Mouse (Mus musculus) retina, postnatal 7 days (tissue): ENCODE results near the gene Phpt1.

Experiments
- DNase-seq: peaks from one replicate; pipeline ENCODE4 v3.0.0-alpha.2; 2012; ENCODE audit warnings: low read depth, low spot score

Phpt1 gene

GRCm38 (mm10) chr2:25574579-25575431 lies at the start of gene Phpt1, which contains the start of gene Mamdc4:
Gene Phpt1, minus strand, starts transcription at chr2:25575224.
Gene Mamdc4, minus strand, starts transcription at chr2:25574845.
- DNase-seq: peak; percentile 94

DNA sequence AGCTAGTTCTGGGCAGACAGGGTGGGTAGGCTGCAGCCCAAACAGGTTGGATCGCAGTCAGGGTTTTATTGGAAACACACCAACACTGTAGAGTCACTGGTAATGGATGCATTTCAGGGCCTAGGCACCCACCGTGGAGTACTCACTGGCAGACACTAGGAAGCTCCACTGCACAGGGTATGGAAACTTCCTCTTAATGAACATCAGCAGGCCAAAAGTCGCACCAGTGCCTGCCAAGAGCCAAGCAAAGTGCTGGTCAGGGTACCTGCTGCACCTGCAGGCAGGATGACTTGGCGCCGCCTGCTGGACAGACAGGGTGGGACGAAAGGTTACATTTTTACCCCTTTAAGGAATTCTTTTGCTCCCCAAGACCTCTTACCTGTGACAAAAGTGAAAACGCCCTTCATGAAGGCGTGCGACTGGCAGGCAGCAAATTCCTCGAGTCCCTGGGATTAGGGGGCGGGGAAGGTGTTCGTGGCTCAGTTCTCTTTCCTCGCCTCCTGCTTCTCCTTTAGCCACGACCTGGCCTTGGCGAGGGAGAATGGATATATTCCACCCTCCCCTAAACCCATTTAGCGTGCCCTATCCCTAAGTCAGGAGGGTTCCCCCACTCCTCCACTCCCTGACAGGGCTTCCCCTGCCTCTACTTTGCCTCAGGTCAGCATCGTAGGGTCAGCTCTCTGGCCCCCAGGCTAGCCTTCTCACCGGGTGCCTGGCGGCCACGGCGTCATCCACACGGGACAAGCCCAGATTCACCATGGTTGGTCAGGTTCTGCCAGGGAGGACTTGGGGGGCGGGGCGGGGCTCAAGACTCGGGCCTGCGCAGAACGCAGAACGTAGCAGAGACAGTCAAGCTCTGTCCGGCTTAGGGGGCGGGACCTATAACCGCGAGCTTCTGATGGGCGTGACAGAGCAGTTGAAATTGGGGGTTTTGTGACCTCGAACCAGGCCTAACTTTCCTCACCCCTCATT lies 46.5 kb upstream of the Phpt1 start, which contains the start of gene Tmem141:
Gene Tmem141 (minus strand): TSS at position 777 of the 972 bp plus-strand sequence.
- peak; percentile 73 for DNase-seq

DNA sequence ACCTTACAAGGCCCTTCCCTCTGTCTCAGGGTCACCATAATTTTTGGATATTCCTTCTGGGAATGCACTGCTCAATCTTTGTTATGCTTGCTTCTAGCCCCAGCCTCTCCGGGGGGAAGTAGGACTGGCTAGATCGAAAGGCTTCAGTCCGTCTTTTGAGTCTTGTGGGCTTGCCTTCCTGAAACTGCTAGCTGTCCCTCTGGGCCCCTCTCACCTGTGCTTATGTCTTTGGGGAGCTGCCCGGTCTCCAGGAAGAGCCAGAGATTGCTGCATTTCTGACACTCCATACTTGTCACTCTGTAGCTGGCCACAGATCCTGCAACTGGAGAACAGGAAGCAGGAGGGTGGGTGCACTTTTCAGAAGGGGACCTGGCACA lies 45.8 kb upstream of the Phpt1 start:
- no peak for DNase-seq

DNA sequence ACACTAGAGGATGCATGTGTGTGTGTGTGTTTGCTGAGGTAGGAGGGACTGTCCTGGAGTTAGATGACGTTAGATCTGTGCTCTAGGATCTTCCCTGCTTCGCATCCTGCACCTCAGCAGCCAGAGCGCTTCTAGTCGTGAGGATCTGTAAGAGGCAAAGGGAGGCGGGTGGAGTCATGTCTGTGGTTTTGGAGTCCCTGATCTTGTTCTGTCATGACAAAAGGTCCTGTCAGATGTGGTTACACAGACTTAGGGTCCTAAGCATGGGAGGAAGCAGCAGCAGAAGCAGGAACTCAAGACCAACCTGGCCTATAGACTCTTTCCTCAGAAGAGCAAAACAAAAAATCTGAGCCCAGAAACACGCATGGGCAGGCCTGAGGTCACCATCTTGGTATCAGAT lies 45.4 kb upstream of the Phpt1 start:
- DNase-seq: no peak

- DNase-seq: no peak
Measured at GRCm38 (mm10) chr2:25617578-25617977, 42.6 kb upstream of the Phpt1 start, which contains the start of gene Ccdc183. Gene Ccdc183, minus strand, starts transcription at chr2:25617678.

GRCm38 (mm10) chr2:25616398-25616797 lies 41.4 kb upstream of the Phpt1 start:
- DNase-seq: no peak

GRCm38 (mm10) chr2:25608671-25609070 lies 33.6 kb upstream of the Phpt1 start:
- DNase-seq: no peak

DNA sequence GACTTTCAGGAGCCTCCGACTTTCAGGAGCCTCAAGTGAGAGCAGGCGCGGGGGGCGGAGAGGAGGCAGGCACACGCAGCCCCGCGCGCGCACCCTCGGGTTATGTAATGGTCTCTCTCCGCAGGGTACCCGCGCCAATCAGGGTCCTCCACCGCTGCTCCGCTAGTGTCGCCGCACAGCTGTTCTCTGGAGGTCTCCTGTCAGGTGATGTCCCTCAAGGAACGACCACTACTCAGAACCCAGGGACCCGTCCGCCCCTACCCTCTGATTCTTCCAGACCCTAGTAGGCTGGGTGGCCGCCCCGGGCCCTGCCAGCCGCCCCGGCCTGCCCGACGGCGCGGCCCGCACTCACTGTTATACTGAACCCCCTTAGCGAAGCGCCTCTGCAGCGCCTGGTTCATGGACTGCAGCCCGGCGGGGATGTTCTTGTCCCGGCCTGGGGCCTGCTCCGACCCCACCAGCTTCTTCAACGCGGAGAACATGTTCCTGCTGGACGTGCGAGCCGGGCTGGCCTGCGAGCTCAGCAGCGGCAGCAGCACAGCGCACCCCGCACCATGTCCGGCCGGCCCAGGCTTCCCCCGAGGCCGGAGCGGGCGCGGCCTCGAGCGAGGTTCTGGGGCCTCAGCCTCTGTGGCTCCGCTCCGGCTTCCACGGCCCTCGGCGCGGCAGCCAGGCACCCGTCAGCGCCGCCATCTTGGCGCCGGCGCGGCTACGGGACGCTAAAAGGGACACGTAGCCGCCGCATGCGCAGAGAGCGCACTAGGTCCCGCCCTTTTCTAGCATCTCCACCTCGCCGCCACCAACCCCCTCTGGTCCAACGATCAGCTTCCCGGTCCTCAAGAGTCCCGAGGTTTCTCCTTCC lies 33.0 kb upstream of the Phpt1 start, which contains the start of gene Rabl6:
Gene Rabl6 (minus strand): TSS at position 761 of the 862 bp plus-strand sequence.
- DNase-seq: peak; percentile 81

GRCm38 (mm10) chr2:25602526-25602925 lies 27.5 kb upstream of the Phpt1 start:
- no peak for DNase-seq

GRCm38 (mm10) chr2:25600037-25600436 lies 25.0 kb upstream of the Phpt1 start:
- DNase-seq: no peak

DNA sequence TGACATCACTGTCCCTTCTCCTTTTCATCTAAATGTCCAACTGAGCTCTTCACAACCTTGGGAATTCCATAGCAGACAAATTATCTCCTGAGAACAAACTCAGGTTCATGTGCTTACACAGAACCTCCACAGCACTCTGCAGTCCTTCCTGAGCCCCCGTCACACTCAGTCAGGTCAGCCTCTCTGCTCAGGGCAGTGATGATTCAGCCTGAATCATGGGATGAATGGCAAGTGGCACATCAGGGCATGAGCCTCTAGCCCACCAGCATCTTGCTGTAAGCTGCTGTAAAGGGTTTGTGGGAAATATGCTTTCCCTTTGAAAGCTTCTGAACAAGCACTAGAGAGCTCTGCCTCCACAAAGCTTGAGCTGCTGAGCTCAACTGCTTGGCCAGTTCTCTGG lies 23.7 kb upstream of the Phpt1 start:
- DNase-seq: no peak

GRCm38 (mm10) chr2:25596765-25597510 lies 21.9 kb upstream of the Phpt1 start:
- DNase-seq: no peak

DNA sequence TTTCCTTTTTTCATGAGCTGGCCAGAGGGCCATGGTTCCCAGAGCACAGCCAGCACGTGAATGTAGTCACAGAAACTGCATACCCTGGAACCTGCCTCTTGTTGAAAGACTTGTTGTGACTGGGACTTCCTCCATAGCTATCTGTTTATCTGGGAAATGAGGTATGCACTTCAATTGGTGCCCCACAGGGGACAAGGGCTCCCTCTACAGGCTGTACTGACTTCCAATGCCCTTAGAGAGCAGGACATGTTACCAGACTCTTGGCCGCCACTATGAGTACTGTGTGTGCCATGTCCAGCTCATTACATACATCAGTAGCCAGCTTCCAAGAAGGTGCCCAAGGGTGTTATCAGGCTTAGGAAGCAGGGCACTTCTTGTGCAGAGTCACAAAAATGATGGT lies 16.8 kb upstream of the Phpt1 start:
- no peak for DNase-seq

DNA sequence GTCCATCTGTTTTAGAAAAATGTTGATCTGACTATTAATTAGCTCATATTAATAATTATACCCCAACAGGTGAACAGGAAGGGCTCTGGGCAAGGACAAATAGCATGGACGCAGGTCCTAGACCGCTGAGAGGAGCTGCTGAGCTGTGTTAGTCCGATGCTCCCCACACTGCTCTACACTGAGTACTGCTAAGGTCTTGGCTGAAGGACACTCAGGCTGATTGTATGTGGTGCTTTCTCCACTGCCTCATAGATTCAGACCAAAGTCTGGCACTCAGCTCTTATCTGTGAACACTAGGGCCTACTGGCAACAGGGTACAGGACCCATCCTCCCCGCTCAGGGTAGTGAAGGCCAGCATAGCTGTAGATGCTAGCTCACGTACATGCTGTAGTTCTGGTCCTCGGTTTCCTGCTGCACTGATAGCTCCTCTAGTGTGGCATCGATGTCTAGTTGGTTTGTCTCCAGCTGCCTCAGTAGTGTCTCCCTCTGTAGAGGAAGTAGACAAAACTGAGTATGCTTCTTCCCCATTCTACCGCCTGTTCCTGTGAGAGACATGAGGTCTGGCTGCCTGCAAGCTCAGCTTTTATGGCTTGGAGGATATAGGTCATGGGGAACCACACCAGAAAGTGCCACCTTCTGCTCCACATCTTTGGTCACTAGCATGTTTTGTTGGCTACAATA lies 13.3 kb upstream of the Phpt1 start:
- DNase-seq: no peak

DNA sequence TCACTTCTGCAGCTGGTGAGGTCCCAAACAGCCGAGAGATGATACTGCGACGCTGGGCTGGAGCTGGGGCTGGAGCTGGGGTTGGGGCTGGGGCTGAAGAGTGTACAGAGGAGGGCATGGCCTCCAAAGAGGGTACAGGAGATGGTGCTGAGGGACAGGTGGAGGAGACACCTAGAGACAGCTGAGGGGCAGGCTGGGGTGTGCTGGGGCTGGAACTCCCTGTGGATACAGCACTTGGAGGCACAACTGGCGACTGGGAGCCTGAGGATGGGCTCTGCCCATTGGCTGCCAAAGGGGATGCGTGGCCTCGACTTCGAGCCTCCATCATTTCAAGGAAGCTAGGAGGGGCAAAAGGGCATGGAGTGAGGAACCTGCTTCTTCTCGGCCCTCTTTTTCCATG lies 12.3 kb upstream of the Phpt1 start:
- DNase-seq: no peak

GRCm38 (mm10) chr2:25585601-25586000 lies 10.6 kb upstream of the Phpt1 start:
- no peak for DNase-seq

GRCm38 (mm10) chr2:25584856-25585255 lies 9.8 kb upstream of the Phpt1 start:
- DNase-seq: no peak

- DNase-seq: no peak
Measured at GRCm38 (mm10) chr2:25584152-25584551, 9.1 kb upstream of the Phpt1 start.

- DNase-seq: no peak
Measured at GRCm38 (mm10) chr2:25583571-25583970, 8.5 kb upstream of the Phpt1 start.

DNA sequence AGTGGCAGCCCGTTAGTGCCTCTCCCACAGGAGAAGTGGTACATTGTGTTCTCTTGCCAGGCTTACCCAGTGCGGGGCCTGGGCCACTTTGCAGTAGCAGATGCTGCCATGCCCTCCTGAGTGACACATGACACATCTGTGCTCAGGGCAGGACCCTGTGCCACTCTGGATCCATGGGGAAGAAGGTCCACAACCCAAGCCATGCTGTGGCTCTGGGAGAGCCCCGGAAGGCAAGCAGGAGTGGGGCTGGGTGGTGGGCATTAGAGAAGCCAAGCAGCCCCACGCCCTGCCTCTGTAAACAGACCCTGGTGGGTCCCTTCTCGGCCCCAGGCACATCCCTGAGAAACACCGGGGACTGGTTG lies 8.1 kb upstream of the Phpt1 start:
- no peak for DNase-seq
